Mouse (Mus musculus): ENCODE results near the gene Cadm3.

DNA sequence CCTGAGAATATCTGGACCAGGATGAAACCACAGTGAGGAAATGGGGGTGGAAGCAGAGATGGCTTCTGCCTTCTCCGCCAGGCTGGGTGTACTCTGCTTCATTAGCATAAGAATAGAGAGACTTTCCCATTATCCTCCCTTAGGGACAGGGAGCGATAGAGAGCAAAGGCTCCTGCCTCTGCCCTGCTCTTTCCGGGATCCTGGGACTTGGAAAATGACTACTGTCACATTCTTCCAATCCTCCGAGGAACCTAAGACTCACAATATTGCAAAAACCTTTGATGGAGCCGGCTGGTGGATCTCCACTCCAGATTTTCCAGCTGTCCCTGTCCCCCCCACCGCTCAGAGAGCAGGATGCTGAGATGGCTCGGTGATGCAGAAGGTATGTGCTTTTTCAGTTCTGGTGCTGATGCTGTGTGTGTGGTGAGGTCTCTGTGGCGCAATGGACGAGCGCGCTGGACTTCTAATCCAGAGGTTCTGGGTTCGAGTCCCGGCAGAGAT lies 22.5 kb upstream of the Cadm3 start:
- no peak for TF ChIP-seq GATA1 (IDR thresholded peaks at IDR 0.05; ENCODE audit: low read length)
- no peak for TF ChIP-seq TAL1 (IDR thresholded peaks at IDR 0.05; ENCODE audit: low read length)
